Mouse (Mus musculus): ENCODE results near the gene Lrp10. TPM values are rescaled to one million over a fixed set of nuclear protein-coding genes. Genes with fewer than 3 reads are reported as not detected.

The Lrp10 gene
- total RNA-seq, 4 experiments from 2014 or later = 32.0 to 44.8 (median 36.7) TPM

Other genes starting within 250 kb of the Lrp10 start
- 100 to 1,000 TPM; 107 to 132 (median 119) TPM for gene Dad1, start 210.0 kb upstream of the Lrp10 start, total RNA-seq (2022)
- gene Abhd4, start 209.9 kb upstream of the Lrp10 start, total RNA-seq (2022) = 10 to 100 TPM; 51.6 to 78.9 (median 60.2) TPM
- not detected for gene Olfr49, start 179.2 kb upstream of the Lrp10 start, total RNA-seq (2022)
- gene Oxa1l, start 103.3 kb upstream of the Lrp10 start, total RNA-seq (2022) = 10 to 100 TPM; 50.0 to 56.6 (median 53.4) TPM
- gene Slc7a7, start 46.4 kb upstream of the Lrp10 start, total RNA-seq (2022) = 1 to 10 TPM; 2.0 to 6.5 (median 3.3) TPM
- 100 to 1,000 TPM in 2 of 4 experiments, 10 to 100 TPM in 2; 88.3 to 116 (median 96.6) TPM for gene Mrpl52, start 37.2 kb upstream of the Lrp10 start, total RNA-seq (2022)
- gene Mmp14, start 32.5 kb upstream of the Lrp10 start, total RNA-seq (2022) = 10 to 100 TPM; 10.3 to 16.0 (median 13.4) TPM
- gene Rem2, start 12.0 kb downstream of the Lrp10 start, total RNA-seq (2022) = 10 to 100 TPM; 15.7 to 25.1 (median 18.7) TPM
- 10 to 100 TPM; 47.0 to 58.2 (median 51.9) TPM for gene Prmt5, start 53.4 kb downstream of the Lrp10 start, total RNA-seq (2022)
- gene Haus4, start 90.5 kb downstream of the Lrp10 start, total RNA-seq (2022) = 1 to 10 TPM; 3.6 to 9.7 (median 4.9) TPM
- 1 to 10 TPM; 1.3 to 2.7 (median 1.9) TPM for gene Ajuba, start 113.4 kb downstream of the Lrp10 start, total RNA-seq (2022)
- 1 to 10 TPM; 4.4 to 7.8 (median 6.1) TPM for gene 4931414P19Rik, start 141.9 kb downstream of the Lrp10 start, total RNA-seq (2022)
- 100 to 1,000 TPM; 179 to 205 (median 193) TPM for gene Psmb5, start 153.9 kb downstream of the Lrp10 start, total RNA-seq (2022)
- under 1 TPM in 3 of 4 experiments, not detected in 1; 0.14 to 0.51 (median 0.23) TPM for gene Psmb11, start 157.3 kb downstream of the Lrp10 start, total RNA-seq (2022)
- gene Gm17606, start 176.8 kb downstream of the Lrp10 start, total RNA-seq (2022) = not detected
- 10 to 100 TPM; 16.0 to 24.1 (median 20.7) TPM for gene Cdh24, start 177.2 kb downstream of the Lrp10 start, total RNA-seq (2022)
- gene 1700123O20Rik, start 222.1 kb downstream of the Lrp10 start, total RNA-seq (2022) = 10 to 100 TPM; 17.9 to 27.8 (median 23.7) TPM
- 100 to 1,000 TPM; 190 to 255 (median 232) TPM for gene Acin1, start 222.8 kb downstream of the Lrp10 start, total RNA-seq (2022)
- under 1 TPM in 1 of 4 experiments, not detected in 3; 0.18 TPM for gene Gm29776, start 234.7 kb downstream of the Lrp10 start, total RNA-seq (2022)
- gene Cebpe, start 248.0 kb downstream of the Lrp10 start, total RNA-seq (2022) = not detected